Mouse (Mus musculus) heart, embryonic 16.5 days (tissue): ENCODE results near the gene Vps13a. TPM values are rescaled to one million over a fixed set of nuclear protein-coding genes. Genes with fewer than 3 reads are reported as not detected.
"Not testable (repeated sequence)": the region's sequence is repeated elsewhere in the genome, so short reads cannot be mapped to it uniquely, and the experiment has no call there.

Experiments used
- ATAC-seq: fragments of 200-750 bp; cut with Nextera tagmentation; replicated peaks from 2 replicates; pipeline ENCODE4 v1.8.0; 2017; ENCODE audit warnings: moderate number of reproducible peaks; ENCODE audit not compliant: insufficient read depth, low FRiP score; ENCODE audit errors: extremely low read depth
- H3K27ac ChIP-seq: fragments of 300-500 bp; sonication (generic); 2 replicates; pipeline ENCODE4 v1.5.1; 2014; ENCODE audit warnings: mild to moderate bottlenecking, low read length, control low read depth, moderate library complexity
- H3K27me3 ChIP-seq: fragments of 300-500 bp; sonication (generic); 2 replicates; pipeline ENCODE4 v1.6.1; 2014; ENCODE audit warnings: low read length, mixed read lengths; ENCODE audit not compliant: control insufficient read depth, insufficient read depth
- H3K36me3 ChIP-seq: fragments of 300-500 bp; sonication (generic); 2 replicates; pipeline ENCODE4 v1.6.1; 2014; ENCODE audit not compliant: control insufficient read depth, insufficient read depth
- H3K4me1 ChIP-seq: fragments of 300-500 bp; sonication (generic); 2 replicates; pipeline ENCODE4 v1.6.1; 2014; ENCODE audit warnings: low read length, mixed read lengths; ENCODE audit not compliant: control insufficient read depth, insufficient read depth
- H3K4me2 ChIP-seq: fragments of 300-500 bp; sonication (generic); 2 replicates; pipeline ENCODE4 v1.6.1; 2014; ENCODE audit warnings: low read depth, mild to moderate bottlenecking, control low read depth, low read length
- H3K4me3 ChIP-seq: fragments of 300-500 bp; sonication (generic); 2 replicates; pipeline ENCODE4 v1.5.1; 2014; ENCODE audit warnings: mild to moderate bottlenecking, control low read depth, low read length
- H3K9ac ChIP-seq: fragments of 300-500 bp; sonication (generic); 2 replicates; pipeline ENCODE4 v1.6.1; 2014; ENCODE audit warnings: low read length, control low read depth
- H3K9me3 ChIP-seq: fragments of 300-500 bp; sonication (generic); replicated peaks from 2 replicates; pipeline ENCODE4 v1.6.1; 2016; ENCODE audit warnings: low read length; ENCODE audit not compliant: control insufficient read depth
- whole genome bisulfite sequencing: fragments of 180-500 bp; shearing (Covaris S2); extraction: QIAGEN DNeasy Blood & Tissue Kit; methylation state at CpG from one replicate; pipeline ENCODE4 v1.1.7; 2014; 5-methylcytosine and 5-hydroxymethylcytosine counted together
- polyA plus RNA-seq: library from polyadenylated mRNA; unstranded; fragments of >200 nt; fragmentation: Nextera tagmentation; extraction: Ambion mirVana; gene quantifications from 2 replicates; pipeline ENCODE4 v1.2.1, GENCODE M21; 2015

The Vps13a gene
- polyA plus RNA-seq, 1 experiment from 2014 or later: 9.4 TPM

GRCm38 (mm10) chr19:16778578-16778977 lies 2.2 kb downstream of the Vps13a start:
- H3K9me3 ChIP-seq: no peaks in the 10 kb centered on the region
- no peaks in the 10 kb centered on the region for H3K36me3 ChIP-seq
- 65% methylated on average over 6 of the region's 6 CpGs for WGBS
- H3K9ac ChIP-seq: no peak overlapping the region
- H3K4me1 ChIP-seq: peaks cover 12% of the 10 kb centered on the region
- no peak for ATAC-seq
- H3K4me3 ChIP-seq: no peak overlapping the region
- H3K27me3 ChIP-seq: peaks cover 6% of the 10 kb centered on the region; the same call in 1 of the 2 replicates
- H3K27ac ChIP-seq: no peak overlapping the region
- H3K4me2 ChIP-seq: no peak overlapping the region

- no peak for ATAC-seq
- Histone ChIP-seq H3K27ac (no peak overlapping the region), H3K27me3 (peaks cover 6% of the 10 kb centered on the region; the same call in 1 of the 2 replicates), H3K4me1 (peaks cover 15% of the 10 kb centered on the region), H3K9ac (no peak overlapping the region), H3K36me3 (no peaks in the 10 kb centered on the region), H3K4me3 (no peak overlapping the region), H3K9me3 (no peaks in the 10 kb centered on the region), H3K4me2 (no peak overlapping the region)
- 77% methylated on average over 3 of the region's 3 CpGs for WGBS
Observed at GRCm38 (mm10) chr19:16777901-16778300, 2.8 kb downstream of the Vps13a start.

GRCm38 (mm10) chr19:16777391-16777790 lies 3.3 kb downstream of the Vps13a start:
- peaks cover 16% of the 10 kb centered on the region for H3K4me1 ChIP-seq
- H3K4me2 ChIP-seq, H3K27me3 ChIP-seq, ATAC-seq, H3K36me3 ChIP-seq, H3K9ac ChIP-seq, H3K9me3 ChIP-seq, H3K4me3 ChIP-seq, H3K27ac ChIP-seq: not testable (repeated sequence)

GRCm38 (mm10) chr19:16773237-16774016 lies 7.3 kb downstream of the Vps13a start:
- no peak overlapping the region for H3K27ac ChIP-seq
- peak overlapping the region; percentile 38; the same call in 1 of the 2 replicates for H3K4me2 ChIP-seq
- peaks cover 6% of the 10 kb centered on the region; the same call in 1 of the 2 replicates for H3K4me1 ChIP-seq
- ATAC-seq: no peak
- H3K9me3 ChIP-seq: no peaks in the 10 kb centered on the region
- no peaks in the 10 kb centered on the region for H3K36me3 ChIP-seq
- 0 out of 2 replicates have a peak overlapping the region, but pooled peaks have one; percentile 29 for H3K4me3 ChIP-seq
- H3K27me3 ChIP-seq: no peaks in the 10 kb centered on the region
- WGBS: 54% methylated on average over 11 of the region's 11 CpGs
- no peak overlapping the region for H3K9ac ChIP-seq

GRCm38 (mm10) chr19:16767407-16767806 lies 13.3 kb downstream of the Vps13a start:
- ATAC-seq: no peak
- Histone ChIP-seq H3K4me2 (no peak overlapping the region), H3K9ac (no peak overlapping the region), H3K36me3 (no peaks in the 10 kb centered on the region), H3K27ac (no peak overlapping the region), H3K4me3 (no peak overlapping the region), H3K9me3 (no peaks in the 10 kb centered on the region), H3K4me1 (no peaks in the 10 kb centered on the region), H3K27me3 (no peaks in the 10 kb centered on the region)
- 66% methylated on average over 2 of the region's 2 CpGs for WGBS

GRCm38 (mm10) chr19:16757439-16757838 lies 23.3 kb downstream of the Vps13a start:
- 88% methylated on average over 8 of the region's 9 CpGs for WGBS
- H3K27ac ChIP-seq, H3K36me3 ChIP-seq, H3K9me3 ChIP-seq, H3K4me2 ChIP-seq, ATAC-seq, H3K27me3 ChIP-seq, H3K9ac ChIP-seq, H3K4me3 ChIP-seq, H3K4me1 ChIP-seq: not testable (repeated sequence)

GRCm38 (mm10) chr19:16755854-16756253 lies 24.9 kb downstream of the Vps13a start:
- H3K9me3 ChIP-seq: no peaks in the 10 kb centered on the region
- 0 out of 2 replicates have a peak, but pooled peaks cover 2% of the 10 kb centered on the region for H3K36me3 ChIP-seq
- H3K9ac ChIP-seq: no peak overlapping the region
- no peak overlapping the region for H3K27ac ChIP-seq
- no peak overlapping the region for H3K4me2 ChIP-seq
- H3K4me1 ChIP-seq: no peaks in the 10 kb centered on the region
- no peak overlapping the region for H3K4me3 ChIP-seq
- ATAC-seq: no peak
- no peaks in the 10 kb centered on the region for H3K27me3 ChIP-seq

GRCm38 (mm10) chr19:16755226-16755625 lies 25.5 kb downstream of the Vps13a start:
- no peak for ATAC-seq
- Histone ChIP-seq H3K27ac (no peak overlapping the region), H3K9me3 (no peaks in the 10 kb centered on the region), H3K36me3 (0 out of 2 replicates have a peak, but pooled peaks cover 2% of the 10 kb centered on the region), H3K4me2 (no peak overlapping the region), H3K4me1 (no peaks in the 10 kb centered on the region), H3K4me3 (no peak overlapping the region), H3K27me3 (no peaks in the 10 kb centered on the region), H3K9ac (no peak overlapping the region)
- 93% methylated on average over 7 of the region's 7 CpGs for WGBS

GRCm38 (mm10) chr19:16753151-16753550 lies 27.6 kb downstream of the Vps13a start:
- Histone ChIP-seq H3K4me3 (no peak overlapping the region), H3K27ac (no peak overlapping the region), H3K9ac (no peak overlapping the region), H3K27me3 (no peaks in the 10 kb centered on the region), H3K9me3 (no peaks in the 10 kb centered on the region), H3K4me1 (no peaks in the 10 kb centered on the region), H3K4me2 (no peak overlapping the region), H3K36me3 (0 out of 2 replicates have a peak, but pooled peaks cover 2% of the 10 kb centered on the region)
- 73% methylated on average over 3 of the region's 3 CpGs for WGBS
- no peak for ATAC-seq
